Mouse (Mus musculus) heart, postnatal 25 days (tissue): ENCODE measurements around the gene Anks1b. TPM values are rescaled to one million over a fixed set of nuclear protein-coding genes. Genes with fewer than 3 reads are reported as not detected.

ENCODE experiments used
- DNase-seq: peaks from one replicate; pipeline ENCODE4 v3.0.0; 2022; ENCODE audit warnings: low spot score
- intact Hi-C: fragments of 180-260 bp; cut with DNase I; formaldehyde crosslinking; loops from one replicate; pipeline ENCODE4 v1.15.1; 2025
- total RNA-seq, 2 experiments: library from RNA; stranded (reverse); gene quantifications; 2 replicates each; pipeline ENCODE4 v1.2.3; 2021

The Anks1b gene
- total RNA-seq, 2 experiments from 2014 or later = 0.48 to 0.70 TPM

DNA sequence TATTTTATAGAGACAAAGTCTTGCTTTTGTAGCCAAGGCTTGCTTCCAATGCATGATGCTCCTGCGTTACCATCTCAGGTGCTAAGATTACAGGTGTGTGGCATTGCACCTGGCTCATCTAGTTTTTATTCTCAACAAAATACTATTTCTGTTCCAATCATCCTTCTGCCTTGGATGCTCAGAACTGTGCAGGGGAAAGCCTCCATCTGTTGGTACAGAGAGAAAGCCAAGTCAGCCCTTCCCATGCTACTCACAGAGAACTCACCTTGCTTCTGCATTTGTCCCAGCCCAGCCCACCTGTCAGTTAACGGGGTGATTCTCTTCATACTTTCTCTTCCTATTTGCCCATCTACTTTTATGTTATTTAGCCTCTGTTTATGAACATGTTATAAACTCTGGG lies 244.5 kb downstream of the Anks1b start:
- intact Hi-C loops = no loop called here
- DNase-seq = no peak

DNA sequence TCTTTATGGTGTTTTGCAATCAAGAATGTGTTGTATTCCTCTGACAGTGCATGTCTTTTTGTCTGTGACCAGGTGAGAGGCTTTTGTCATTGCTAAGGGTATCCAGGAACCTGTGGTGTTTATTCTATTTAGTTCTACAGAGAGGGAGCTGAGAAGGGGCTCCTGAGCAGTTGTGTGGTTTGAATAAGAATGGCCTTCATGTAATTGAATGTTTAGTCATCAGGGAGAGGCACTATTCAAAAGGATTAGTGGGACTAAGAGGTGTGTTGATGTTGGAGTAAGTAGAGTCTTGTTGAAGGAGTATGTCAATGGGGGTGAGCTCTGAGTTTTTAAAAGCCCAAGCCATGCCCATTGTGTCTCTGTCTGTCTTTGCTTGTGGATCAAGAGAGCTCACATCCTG lies 264.2 kb downstream of the Anks1b start:
- intact Hi-C loops = no loop called here
- no peak for DNase-seq

DNA sequence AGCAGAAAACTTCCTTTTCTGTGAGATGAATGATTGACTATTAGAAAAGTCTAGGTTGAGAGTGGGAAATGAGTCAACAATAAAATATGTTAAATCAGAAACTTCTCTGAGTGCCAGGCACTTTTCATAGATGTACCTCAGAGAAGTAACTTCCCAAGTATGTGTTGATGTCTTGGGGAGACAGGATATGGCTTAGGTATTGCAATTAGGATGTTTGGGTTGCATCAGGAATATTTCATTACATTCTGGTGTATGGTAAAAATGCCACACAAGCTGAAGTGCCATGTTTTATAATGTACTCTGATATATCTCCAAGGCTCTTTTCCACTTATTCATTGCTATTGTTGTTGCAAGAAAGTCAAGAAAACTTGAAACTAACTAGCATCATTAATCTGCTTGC lies 267.6 kb downstream of the Anks1b start:
- intact Hi-C loops = no loop called here
- DNase-seq = no peak

DNA sequence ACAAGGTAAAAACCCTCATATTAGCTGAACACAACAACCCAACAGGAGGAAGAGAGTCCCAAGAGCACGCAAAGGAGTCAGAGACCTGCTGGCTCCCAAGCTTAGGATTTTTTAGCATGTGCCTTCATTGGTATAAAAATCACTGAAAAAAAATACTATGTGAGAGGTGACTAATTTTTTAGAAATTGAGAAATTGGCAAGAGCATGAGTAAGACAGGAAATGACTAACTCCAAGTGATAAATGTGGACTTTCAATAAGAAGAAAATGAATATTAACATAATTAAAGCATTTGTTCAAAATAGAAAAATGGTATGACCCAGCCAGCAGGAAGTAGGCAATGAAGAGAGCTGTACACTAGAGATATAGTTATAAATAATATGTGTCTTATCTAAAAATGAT lies 271.1 kb downstream of the Anks1b start:
- no peak for DNase-seq
- intact Hi-C loops = no loop called here

DNA sequence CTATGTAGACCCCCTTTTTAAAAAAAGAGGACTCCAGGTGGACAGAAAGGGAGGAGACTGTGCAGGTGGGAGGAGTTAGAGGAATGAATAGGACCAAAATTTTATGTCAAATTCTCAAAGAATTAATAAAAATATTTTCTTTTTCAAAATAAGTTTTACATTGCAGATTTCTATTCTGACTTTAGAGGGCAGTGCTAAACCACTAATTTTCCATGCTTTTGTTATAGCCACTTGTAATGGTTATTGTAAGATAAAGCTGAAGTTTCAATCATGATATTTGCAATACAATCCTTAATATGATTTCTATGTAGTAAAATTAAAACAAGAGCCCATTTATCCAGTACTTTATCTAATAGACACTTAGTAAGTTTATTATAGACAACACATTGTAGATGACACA lies 278.2 kb downstream of the Anks1b start:
- no peak for DNase-seq
- intact Hi-C loops = no loop called here

DNA sequence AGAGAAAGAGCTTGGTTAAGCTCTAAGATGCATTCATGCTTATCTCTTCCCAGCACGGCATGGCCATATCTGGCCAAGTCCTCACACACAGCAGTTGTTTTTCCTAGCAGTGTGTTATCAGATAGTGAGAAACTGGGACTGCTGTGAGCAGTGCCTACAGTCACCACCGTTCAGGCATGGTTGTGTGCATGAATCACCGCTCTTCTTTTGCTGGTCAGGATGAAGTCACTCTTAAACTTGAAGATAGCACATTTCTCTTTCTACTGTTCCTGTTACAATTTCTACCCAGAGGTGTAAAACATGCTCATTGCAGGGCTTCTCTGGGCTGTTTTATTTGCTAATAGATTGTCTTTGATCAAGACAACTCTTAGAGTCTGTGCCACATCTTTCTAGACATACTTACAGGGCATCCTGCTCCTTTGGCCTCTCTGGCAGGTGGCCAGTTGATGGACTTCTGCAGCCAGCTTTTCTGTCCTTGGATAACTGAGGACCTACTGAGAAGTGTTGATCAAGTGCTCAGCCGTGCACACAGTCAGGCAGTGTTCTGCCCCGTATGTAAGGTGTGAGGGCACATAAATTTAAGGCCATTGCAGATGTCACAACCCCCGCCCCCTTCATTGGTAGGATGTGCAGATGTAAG lies 296.8 kb downstream of the Anks1b start:
- intact Hi-C loops = no loop called here
- no peak for DNase-seq

DNA sequence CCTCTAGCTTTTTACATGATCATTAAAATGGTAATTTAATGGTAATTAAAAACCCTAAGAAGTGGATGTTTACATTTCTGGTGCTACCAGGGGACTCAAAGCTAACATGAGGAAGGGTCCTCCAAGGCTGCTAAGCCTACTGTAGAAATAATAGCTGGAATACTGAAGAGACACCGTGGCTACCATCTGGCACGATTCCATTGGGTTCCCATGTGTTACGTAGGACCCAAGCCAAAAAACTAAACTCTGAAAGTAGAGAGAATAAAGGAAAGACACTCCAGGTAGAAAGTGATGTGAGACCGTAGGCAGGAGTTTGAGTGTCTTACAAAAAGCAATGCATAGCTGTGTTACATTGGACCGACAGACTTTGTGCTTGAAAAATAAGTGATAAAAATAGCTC lies 317.1 kb downstream of the Anks1b start:
- DNase-seq = no peak
- intact Hi-C loops = no loop called here

DNA sequence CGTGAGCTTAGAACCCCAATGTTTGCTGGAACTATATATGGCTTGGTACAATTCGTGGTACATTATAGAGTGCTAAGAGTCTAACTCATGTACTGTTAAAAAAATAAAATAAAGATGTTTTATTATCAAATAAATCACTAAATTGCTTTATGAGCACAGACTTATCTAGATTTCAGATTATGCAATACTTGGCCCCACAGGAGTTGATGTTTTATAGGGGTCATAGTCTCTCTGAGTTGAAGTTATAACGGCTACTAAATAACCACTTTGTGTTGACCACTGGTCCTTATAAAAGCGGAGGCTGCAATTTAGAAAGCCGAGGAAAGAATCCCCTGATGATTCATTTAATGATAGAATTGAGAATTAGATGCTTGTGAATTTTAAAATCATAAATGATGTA lies 323.6 kb downstream of the Anks1b start:
- no peak for DNase-seq
- intact Hi-C loops = no loop called here

DNA sequence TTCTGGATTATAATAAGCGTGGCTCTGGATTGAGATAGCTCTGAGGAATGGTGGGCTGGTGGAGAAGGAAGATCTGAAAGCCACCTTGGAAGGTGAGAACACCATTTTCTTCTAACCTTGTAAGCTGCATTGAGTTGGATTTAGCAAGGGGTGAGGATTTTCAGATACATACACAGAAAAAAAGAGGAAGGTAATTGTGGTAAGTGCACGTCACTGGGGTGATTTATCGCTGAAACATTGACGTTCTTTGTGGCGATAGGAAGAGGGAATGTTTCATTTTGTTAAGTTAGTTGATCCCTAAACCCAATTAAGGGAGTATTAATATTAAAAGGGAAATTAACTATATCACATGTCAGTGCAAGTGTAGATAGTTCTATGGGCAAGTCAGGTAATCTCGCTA lies 336.7 kb downstream of the Anks1b start:
- intact Hi-C loops = no loop called here
- DNase-seq = no peak

DNA sequence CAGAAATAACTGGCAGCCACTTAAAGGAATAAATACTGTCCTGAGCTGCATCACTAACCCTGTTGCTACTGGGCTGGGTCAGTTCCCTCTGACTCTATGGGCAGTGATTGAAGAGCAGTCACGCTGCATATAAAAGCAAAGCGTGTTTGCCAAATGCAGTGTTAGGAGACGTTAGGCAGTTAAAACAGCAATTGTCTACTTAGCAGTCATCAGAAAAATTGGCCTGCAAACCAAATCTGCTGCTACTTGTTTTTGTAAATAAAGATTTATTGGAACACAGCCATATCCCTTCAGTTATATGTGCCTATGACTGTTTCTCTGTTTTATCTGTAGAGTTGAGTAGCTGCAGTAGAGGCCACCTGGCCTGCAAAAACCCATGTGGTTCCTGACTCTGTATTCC lies 347.2 kb downstream of the Anks1b start:
- no peak for DNase-seq
- intact Hi-C loops = no loop called here

DNA sequence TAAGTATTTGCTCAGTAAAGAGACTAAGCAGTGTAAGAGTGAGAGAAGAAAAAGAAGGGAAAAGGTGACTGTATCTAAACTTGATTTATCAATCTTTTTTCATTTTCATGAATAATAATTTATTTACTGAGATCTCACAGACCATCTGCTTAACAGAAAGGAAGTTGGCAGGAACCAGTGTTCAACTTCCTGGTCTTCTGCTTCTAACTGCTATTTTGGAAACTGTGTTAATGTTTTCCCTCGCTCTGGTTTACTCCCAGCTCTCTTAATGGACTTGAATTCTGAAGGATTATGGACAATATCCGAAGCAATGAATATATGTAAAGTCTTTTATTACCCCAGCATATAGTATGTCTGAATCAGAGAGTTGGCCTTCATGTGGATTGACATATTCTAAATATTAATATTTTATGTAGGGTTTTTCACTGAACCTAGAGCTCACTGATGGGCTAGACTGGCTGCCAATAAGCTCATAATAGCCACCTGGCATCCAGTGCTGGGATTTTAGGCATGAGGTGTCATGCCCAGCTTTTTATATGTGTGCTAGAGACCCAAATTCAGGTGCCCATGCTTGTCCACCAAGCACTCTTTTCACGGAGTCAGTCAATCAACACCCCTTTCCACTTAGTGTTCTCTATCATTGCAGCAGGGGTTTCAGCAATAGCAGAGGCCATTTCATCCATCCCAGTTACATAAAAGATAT lies 349.6 kb downstream of the Anks1b start:
- DNase-seq = no peak
- intact Hi-C loops = no loop called here

DNA sequence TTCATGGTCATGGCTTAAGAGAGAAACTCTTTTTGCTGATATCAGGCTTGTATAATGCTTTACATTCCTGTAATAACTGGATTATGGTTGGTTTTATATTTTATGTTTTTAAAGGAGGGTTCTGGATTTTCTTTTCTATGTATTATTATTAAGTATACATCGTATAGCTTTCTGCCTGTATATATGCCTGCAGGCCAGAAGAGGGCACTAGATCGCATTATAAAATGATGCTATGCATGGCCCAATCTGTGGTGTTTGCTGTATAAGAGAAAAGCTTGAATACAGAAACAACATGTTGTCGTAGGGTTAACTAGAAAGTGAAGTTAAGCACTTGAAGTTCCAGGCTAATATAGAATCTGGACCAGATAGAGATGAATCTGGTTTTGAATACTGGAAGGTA lies 362.0 kb downstream of the Anks1b start:
- no peak for DNase-seq
- intact Hi-C loops = no loop called here

DNA sequence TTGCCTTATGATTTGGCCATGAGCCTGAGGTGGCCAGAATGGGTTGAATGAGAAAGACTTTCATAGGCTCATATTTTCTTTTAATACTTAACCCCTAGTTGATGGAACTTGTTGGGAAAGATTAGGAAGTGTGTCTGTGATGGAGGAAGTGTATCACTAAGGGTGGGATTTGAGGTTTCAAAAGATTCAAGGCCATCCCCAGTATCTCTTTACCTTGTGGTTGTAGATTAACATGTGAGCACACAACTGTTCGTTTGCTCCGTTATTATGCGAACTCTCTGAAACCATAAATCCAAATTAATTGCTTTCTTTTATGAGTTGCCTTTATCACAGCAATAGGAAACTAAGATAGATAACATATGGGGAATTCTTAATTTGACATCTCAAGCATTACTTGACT lies 364.0 kb downstream of the Anks1b start:
- intact Hi-C loops = no loop called here
- no peak for DNase-seq

DNA sequence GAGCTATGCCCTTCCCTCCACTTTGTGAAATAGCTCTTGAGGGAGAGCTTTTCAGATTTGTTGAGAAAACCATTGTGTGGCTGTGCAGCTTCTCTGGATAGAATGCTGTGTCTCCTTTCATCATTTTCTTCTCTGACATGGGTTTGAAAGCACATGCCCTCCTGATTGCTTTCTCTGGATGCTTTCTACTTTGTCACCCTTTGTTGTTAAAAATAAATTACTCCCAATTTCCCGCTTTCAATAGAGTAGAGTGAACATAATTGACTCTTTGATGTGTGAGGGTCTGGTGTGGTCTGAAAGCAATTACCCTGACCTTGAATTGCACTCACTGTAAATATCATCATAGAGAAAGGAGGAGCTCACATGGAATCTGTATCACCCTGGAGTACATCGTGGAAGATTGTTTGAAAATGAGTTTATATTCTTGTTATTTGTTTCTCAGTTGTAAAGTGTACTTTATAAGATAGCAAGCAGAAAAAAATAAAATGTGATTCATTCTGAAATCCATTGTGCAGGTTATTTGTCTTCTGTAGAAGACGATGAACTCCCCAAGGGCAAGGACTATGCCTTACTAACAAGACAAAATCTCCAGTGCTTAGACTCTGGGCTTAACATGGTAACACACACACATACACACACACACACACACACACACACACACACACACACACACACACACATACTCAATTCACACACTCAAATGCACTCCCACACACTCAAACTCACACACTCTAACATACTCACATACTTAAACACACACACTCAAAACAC lies 385.8 kb downstream of the Anks1b start:
- intact Hi-C loops = no loop called here
- no peak for DNase-seq

DNA sequence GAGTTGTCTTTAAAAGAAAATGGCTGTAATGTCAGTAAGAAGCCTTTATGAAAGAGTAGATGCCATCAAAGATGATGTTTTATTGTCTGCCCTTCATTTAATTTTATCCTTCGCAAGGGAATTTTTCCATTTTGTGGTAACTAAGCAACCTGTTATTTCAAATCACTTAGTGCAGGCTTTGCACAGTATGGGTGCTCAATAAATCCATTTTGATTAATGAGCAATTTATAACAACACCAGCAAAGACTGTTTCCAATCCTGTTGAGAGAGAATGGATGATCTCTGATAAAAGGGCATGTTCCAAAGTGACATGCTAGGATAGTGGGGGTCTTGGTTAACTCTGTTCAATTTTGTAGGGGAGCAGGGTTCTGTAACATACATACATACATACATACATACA lies 398.0 kb downstream of the Anks1b start:
- no peak for DNase-seq
- intact Hi-C loops = no loop called here

DNA sequence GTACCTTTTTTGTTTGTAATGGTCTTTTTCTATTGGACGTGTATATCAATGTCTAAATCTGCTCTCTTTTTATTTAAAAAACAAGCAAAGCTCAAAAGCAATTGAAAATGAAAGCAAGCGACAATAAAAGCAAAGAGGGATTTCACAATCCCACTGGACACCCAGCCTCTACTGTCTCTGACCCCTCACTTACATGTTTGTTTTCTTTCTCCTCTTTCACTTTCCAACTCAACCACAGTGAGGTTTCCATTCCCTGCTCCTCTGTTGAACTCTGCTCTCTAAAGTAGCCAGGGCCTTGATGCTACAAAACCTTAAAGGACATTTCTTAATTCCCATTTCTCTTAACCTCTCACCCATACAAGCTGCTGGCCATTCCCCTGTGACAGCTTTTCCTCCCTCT lies 400.0 kb downstream of the Anks1b start:
- intact Hi-C loops = no loop called here
- no peak for DNase-seq

DNA sequence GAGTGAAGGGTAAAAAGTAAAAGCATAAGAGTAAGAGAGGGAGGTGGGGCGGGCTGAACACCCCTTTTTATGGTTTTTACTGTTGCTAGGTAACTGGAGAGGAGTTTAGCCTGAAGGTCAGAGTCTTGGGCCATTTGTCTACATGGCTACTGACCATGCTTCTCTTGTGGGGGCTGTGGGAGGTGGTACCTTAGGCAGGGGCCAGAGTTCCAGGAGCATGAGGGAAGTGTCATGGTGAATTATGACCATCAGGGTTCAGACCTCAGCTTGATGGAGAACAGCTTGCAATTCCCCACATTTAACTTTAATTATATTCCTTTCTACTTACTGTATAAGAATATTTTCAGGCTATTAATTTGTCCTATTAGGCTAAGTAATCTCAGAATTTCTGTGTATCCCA lies 413.3 kb downstream of the Anks1b start:
- intact Hi-C loops = no loop called here
- DNase-seq = no peak

DNA sequence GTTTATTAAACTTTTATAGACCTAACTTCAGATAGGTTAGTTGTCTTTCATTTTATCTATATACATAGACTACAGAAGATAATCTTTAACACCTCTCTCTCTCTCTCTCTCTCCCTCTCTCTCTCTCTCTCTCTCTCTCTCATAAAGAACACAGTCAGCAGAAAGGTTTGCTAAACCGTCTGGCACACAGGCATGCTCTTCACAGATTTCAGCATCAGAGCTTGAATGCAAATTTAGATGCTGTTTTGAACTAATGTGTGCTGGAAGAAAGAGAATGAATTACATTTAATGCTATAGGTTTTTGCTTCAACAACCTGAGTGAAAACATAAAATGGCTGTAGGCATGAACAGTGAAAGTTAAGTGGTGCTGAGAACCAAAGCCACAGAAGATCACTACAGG lies 429.9 kb downstream of the Anks1b start:
- intact Hi-C loops = no loop called here
- DNase-seq = no peak

DNA sequence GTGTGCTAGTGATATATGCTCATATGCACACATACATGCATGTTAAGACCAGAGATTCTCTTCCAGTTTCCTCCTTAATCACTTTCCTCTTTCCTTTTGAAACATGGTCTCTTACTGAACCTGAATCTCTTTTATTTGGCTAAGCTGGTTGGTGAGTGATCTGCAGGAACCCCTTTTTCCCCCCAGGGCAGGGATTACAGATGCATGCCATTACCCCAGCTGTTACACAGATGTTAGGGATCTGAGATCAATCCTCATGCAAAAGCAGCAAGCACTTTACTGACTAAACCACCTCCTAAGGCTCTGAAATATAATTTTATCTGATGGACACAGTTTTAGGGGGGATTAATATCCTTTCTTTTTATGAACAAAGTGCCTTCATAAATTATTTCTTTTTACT lies 432.8 kb downstream of the Anks1b start:
- intact Hi-C loops = no loop called here
- DNase-seq = no peak

DNA sequence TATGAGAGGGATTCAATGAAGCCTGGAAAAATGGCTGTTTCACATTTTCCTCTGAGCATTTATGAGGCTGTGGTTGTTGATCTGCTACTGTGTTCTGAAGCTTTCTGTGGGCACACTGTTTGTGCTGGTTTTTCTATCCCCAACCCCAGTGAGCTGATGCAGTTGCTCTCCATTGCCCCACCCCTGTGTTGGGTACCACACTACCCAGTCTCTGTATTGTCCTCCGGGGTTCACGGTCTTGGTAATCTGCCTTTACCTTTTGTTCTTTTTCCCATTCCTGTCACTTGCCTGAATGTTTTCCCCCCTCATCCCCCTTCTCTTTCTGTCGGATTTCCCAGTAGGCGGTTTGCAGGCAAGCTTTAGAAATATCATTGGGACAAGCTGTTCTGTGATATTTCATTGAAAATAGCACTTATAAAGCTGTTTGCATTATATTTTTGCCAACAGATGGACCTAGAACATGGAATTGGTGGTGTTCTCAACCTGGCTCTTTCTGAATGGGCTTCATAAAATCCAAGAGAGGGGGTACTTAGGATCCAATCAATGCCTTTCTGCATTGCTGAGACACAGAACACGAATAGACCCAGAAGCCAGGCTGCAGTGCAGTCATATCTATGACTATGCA lies 434.7 kb downstream of the Anks1b start:
- intact Hi-C loops = no loop called here
- no peak for DNase-seq

DNA sequence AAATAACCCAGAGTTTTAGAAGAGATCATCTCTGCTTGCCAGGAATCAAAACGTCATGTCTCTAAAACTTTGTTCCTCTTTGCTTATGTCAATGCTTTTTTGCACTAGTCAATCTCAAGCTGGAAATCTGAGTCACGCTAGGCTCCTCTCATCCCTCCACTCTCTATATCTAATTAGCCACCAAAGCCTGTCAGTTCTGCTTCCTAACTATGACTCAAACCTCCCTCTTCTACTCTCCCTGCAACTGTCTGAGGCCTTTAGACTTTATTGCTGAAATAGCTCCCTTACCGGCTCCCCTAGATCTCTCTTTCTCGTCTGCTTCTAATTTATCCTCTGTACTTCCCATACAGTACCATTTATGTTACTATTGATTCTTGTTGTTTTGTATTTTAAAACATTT lies 456.5 kb downstream of the Anks1b start:
- DNase-seq = no peak
- intact Hi-C loops = no loop called here
